23 mouse cellular contexts compared by ENCODE assay signal in the genomic region with DNA sequence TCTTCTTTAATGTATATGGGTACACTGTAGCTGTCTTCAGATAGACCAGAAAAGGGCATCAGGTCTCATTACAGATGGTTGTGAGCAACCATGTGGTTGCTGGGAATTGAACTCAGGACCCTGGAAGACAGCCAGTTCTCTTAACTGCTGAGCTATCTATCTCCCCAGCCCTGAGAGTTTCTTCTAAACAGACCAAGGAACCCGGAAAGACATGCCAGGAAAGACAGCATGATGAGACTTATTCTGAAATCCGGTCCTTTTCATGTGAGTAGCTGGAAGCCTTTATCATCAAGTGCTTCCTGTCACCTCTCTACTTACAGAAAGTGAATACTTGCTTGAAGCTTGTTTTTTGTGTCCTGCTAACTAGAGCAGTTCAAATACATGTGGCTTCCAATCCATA. TPM values are rescaled to one million over a fixed set of nuclear protein-coding genes. Genes with fewer than 3 reads are reported as not detected.
DNase-seq lines count a peak whose midpoint lies in the region; ATAC-seq and TF ChIP-seq lines count a peak whose summit lies in the region.
"Had no signal": no experiment of that assay in that cellular context is flagged by ENCODE, and none has a peak within 500 bp of the region (broad histone marks: within the 10 kb centered on the region; RNA-seq: fewer than 3 reads in every experiment).

No protein-coding gene starts in this region.

- H3K79me2 ChIP-seq in MEL (ENCODE audit: control insufficient read depth, insufficient read depth, low read length, poor library complexity) = peaks cover 16% of the 10 kb centered on the region

- H3K9ac ChIP-seq in liver, postnatal 0 days (replicated peaks) = no peak overlapping the region
- no peak overlapping the region for H3K9ac ChIP-seq in liver, embryonic 12.5 days
- no peak overlapping the region for H3K9ac ChIP-seq in midbrain, embryonic 11.5 days (ENCODE audit: low read length)
- H3K9ac ChIP-seq in midbrain, embryonic 15.5 days = no peak overlapping the region
- no peak overlapping the region for H3K9ac ChIP-seq in MEL (ENCODE audit: control insufficient read depth, low read depth, low read length, poor library complexity, severe bottlenecking)

- H3K27ac ChIP-seq in liver, postnatal 0 days (ENCODE audit: low read depth) = no peak overlapping the region
- H3K27ac ChIP-seq in liver, embryonic 12.5 days = no peak overlapping the region
- no peak overlapping the region for H3K27ac ChIP-seq in midbrain, embryonic 11.5 days (ENCODE audit: low read depth, low read length)
- no peak overlapping the region for H3K27ac ChIP-seq in midbrain, embryonic 15.5 days
- peak overlapping the region; percentile 7 for H3K27ac ChIP-seq in MEL (ENCODE audit: control insufficient read depth, low read depth, low read length)

- H3K9me3 ChIP-seq in liver, postnatal 0 days (ENCODE audit: low read length) = no peaks in the 10 kb centered on the region
- H3K9me3 ChIP-seq in liver, embryonic 12.5 days (replicated peaks) = no peaks in the 10 kb centered on the region
- H3K9me3 ChIP-seq in midbrain, embryonic 11.5 days (ENCODE audit: control insufficient read depth, low read length) = no peaks in the 10 kb centered on the region
- H3K9me3 ChIP-seq in midbrain, embryonic 15.5 days = no peaks in the 10 kb centered on the region
- H3K9me3 ChIP-seq in MEL (replicated peaks; ENCODE audit: insufficient read depth, low read length) = no peaks in the 10 kb centered on the region
- H3K9me3 ChIP-seq: G1E had no signal

- H3K4me2 ChIP-seq in liver, postnatal 0 days (ENCODE audit: low read depth, low read length) = no peak overlapping the region
- no peak overlapping the region for H3K4me2 ChIP-seq in liver, embryonic 12.5 days
- H3K4me2 ChIP-seq in midbrain, embryonic 11.5 days = no peak overlapping the region
- no peak overlapping the region for H3K4me2 ChIP-seq in midbrain, embryonic 15.5 days

- H3K4me1 ChIP-seq in liver, postnatal 0 days (ENCODE audit: insufficient read depth) = peaks cover 13% of the 10 kb centered on the region
- peaks cover 44% of the 10 kb centered on the region for H3K4me1 ChIP-seq in liver, embryonic 12.5 days
- peaks cover 11% of the 10 kb centered on the region for H3K4me1 ChIP-seq in midbrain, embryonic 11.5 days (ENCODE audit: control insufficient read depth, insufficient read depth, low read length)
- peaks cover 22% of the 10 kb centered on the region for H3K4me1 ChIP-seq in midbrain, embryonic 15.5 days
- peaks cover 4 to 12% of the 10 kb centered on the region in 2 experiments for H3K4me1 ChIP-seq in MEL (ENCODE audit: control insufficient read depth in 1 of 2, insufficient read depth in 2 of 2, low read length in 2 of 2)

- peaks cover 8% of the 10 kb centered on the region; the same call in 1 of the 2 replicates for H3K36me3 ChIP-seq in liver, postnatal 0 days (replicated peaks; ENCODE audit: insufficient read depth, low read length)
- peaks cover 18% of the 10 kb centered on the region for H3K36me3 ChIP-seq in liver, embryonic 12.5 days
- peaks cover 3% of the 10 kb centered on the region; the same call in 1 of the 2 replicates for H3K36me3 ChIP-seq in midbrain, embryonic 11.5 days (ENCODE audit: control insufficient read depth, insufficient read depth, low read length)
- peaks cover 15% of the 10 kb centered on the region for H3K36me3 ChIP-seq in midbrain, embryonic 15.5 days (replicated peaks)
- peaks cover under 1 to 15% of the 10 kb centered on the region in 2 experiments; a peak in 3 of 4 replicates for H3K36me3 ChIP-seq in MEL (ENCODE audit: control insufficient read depth in 1 of 2, insufficient read depth in 2 of 2, low read length in 2 of 2)

- no peak for ATAC-seq in liver, postnatal 0 days
- ATAC-seq in liver, embryonic 12.5 days = no peak
- ATAC-seq in midbrain, embryonic 11.5 days (ENCODE audit: low FRiP score) = no peak
- ATAC-seq in midbrain, embryonic 15.5 days (replicated peaks) = no peak
- ATAC-seq: activated CD4-positive, CD25-positive, alpha-beta regulatory T cell, adult 4 months; CD4-positive, CD25-positive, alpha-beta regulatory T cell, adult 4 months; Patski had no signal

- 49% methylated on average over 2 of the region's 2 CpGs for WGBS in liver, postnatal 0 days (ENCODE audit: insufficient replicate concordance)
- WGBS in liver, embryonic 12.5 days (ENCODE audit: insufficient replicate concordance) = 59% methylated on average over 2 of the region's 2 CpGs
- 86% methylated on average over 2 of the region's 2 CpGs for WGBS in midbrain, embryonic 11.5 days
- 90% methylated on average over 2 of the region's 2 CpGs for WGBS in midbrain, embryonic 15.5 days

- no peak overlapping the region for H3K4me3 ChIP-seq in liver, postnatal 0 days (ENCODE audit: low read depth, low read length)
- no peak overlapping the region for H3K4me3 ChIP-seq in liver, embryonic 12.5 days
- H3K4me3 ChIP-seq in midbrain, embryonic 11.5 days (ENCODE audit: low read depth, low read length) = no peak overlapping the region
- no peak overlapping the region for H3K4me3 ChIP-seq in midbrain, embryonic 15.5 days
- H3K4me3 ChIP-seq in MEL (ENCODE audit: control insufficient read depth in 1 of 2, insufficient read depth in 1 of 2, low read depth in 2 of 2, low read length in 2 of 2) = peak overlapping the region in 1 of 2 experiments; percentile 12; a peak in 1 of 4 replicates

- no peak for TF ChIP-seq RAD21 in MEL (IDR thresholded peaks at IDR 0.05; ENCODE audit: low read depth, low read length)

- 0 out of 2 replicates have a peak, but pooled peaks have one; percentile 20 for TF ChIP-seq EP300 in liver, postnatal 0 days (IDR thresholded peaks at IDR 0.05; ENCODE audit: low read depth)
- TF ChIP-seq EP300 in MEL (IDR thresholded peaks at IDR 0.05; ENCODE audit: low read depth in 1 of 2, low read length in 2 of 2) = peak; percentile 50 to 56

- TF ChIP-seq POLR2A in MEL (IDR thresholded peaks at IDR 0.05; ENCODE audit: control insufficient read depth in 1 of 2, insufficient read depth in 1 of 2, low read depth in 1 of 2, low read length in 2 of 2, poor library complexity in 1 of 2) = no peak

- H3K27me3 ChIP-seq in liver, postnatal 0 days (ENCODE audit: insufficient read depth, low read length) = no peaks in the 10 kb centered on the region
- H3K27me3 ChIP-seq in liver, embryonic 12.5 days (replicated peaks) = no peaks in the 10 kb centered on the region
- H3K27me3 ChIP-seq in midbrain, embryonic 11.5 days (ENCODE audit: control insufficient read depth, insufficient read depth, low read length) = no peaks in the 10 kb centered on the region
- no peaks in the 10 kb centered on the region for H3K27me3 ChIP-seq in midbrain, embryonic 15.5 days (replicated peaks)
- H3K27me3 ChIP-seq in MEL (ENCODE audit: control insufficient read depth in 1 of 2, insufficient read depth in 2 of 2, low read length in 2 of 2) = no peaks in the 10 kb centered on the region
- H3K27me3 ChIP-seq: CH12.LX, Patski had no signal

- DNase-seq in liver, postnatal 0 days = no peak
- peak; percentile 8 for DNase-seq in midbrain, embryonic 11.5 days (ENCODE audit: low spot score, missing footprints)
- DNase-seq in MEL (ENCODE audit: low read depth, low spot score) = peak; percentile 82
- DNase-seq in Muller cell, postnatal 12 days (ENCODE audit: inconsistent ontology term) = no peak
- DNase-seq: adrenal gland, adult 2 months; adrenal gland, adult 8-10 months; adrenal gland, postnatal 10 days; adrenal gland, postnatal 14 days; adrenal gland, postnatal 25 days; adrenal gland, postnatal 36 days; B cell, adult 2 months; cerebellum, adult 11 months; cerebellum, adult 11-12 months; cerebellum, adult 18-20 months; cerebellum, adult 2 months; cerebellum, adult 8-10 months had no signal

- TF ChIP-seq CTCF in liver, postnatal 0 days (IDR thresholded peaks at IDR 0.05; ENCODE audit: low read depth) = no peak
- TF ChIP-seq CTCF in MEL (IDR thresholded peaks at IDR 0.05 in 2 of 3, conservative IDR thresholded peaks at IDR 0.05 in 1 of 3; ENCODE audit: control insufficient read depth in 1 of 3, insufficient read depth in 1 of 3, low read depth in 2 of 3, low read length in 3 of 3, poor library complexity in 1 of 3, severe bottlenecking in 1 of 3) = no peak

RNA-seq across cellular contexts. Expression of gene Spcs1, which starts 3.1 kb away (rescaled TPM):
- 346 and 365 TPM in 2 replicates for polyA plus RNA-seq in liver, postnatal 0 days (2015; fragmentation: Nextera tagmentation; extraction: Ambion mirVana)
- polyA plus RNA-seq in liver, embryonic 12.5 days (2016; fragmentation: Nextera tagmentation; extraction: Ambion mirVana) = 296 and 308 TPM in 2 replicates
- polyA plus RNA-seq in midbrain, embryonic 11.5 days (2014; fragmentation: Nextera tagmentation; extraction: Ambion mirVana) = 269 and 301 TPM in 2 replicates
- 273 and 290 TPM in 2 replicates for polyA plus RNA-seq in midbrain, embryonic 15.5 days (2015; fragmentation: Nextera tagmentation; extraction: Ambion mirVana)
- total RNA-seq in MEL (2012; rRNA removed) = 165 and 208 TPM in 2 replicates
- 100 to 1,000 TPM; 188 to 419 TPM for polyA plus RNA-seq in MEL (2012; ENCODE audit: insufficient read depth in 1 of 2, insufficient read length in 2 of 2, low read depth in 1 of 2, low replicate concordance in 2 of 2, missing spikeins in 1 of 2)

RNA-seq across cellular contexts. Expression of gene Glt8d1, which starts 3.3 kb away (rescaled TPM):
- polyA plus RNA-seq in liver, postnatal 0 days (2015; fragmentation: Nextera tagmentation; extraction: Ambion mirVana) = 9.4 TPM in 2 replicates
- polyA plus RNA-seq in liver, embryonic 12.5 days (2016; fragmentation: Nextera tagmentation; extraction: Ambion mirVana) = 23.5 and 23.9 TPM in 2 replicates
- 63.4 and 68.3 TPM in 2 replicates for polyA plus RNA-seq in midbrain, embryonic 11.5 days (2014; fragmentation: Nextera tagmentation; extraction: Ambion mirVana)
- polyA plus RNA-seq in midbrain, embryonic 15.5 days (2015; fragmentation: Nextera tagmentation; extraction: Ambion mirVana) = 53.0 and 63.3 TPM in 2 replicates
- 14.7 and 15.6 TPM in 2 replicates for total RNA-seq in MEL (2012; rRNA removed)
- 10 to 100 TPM in 1 of 2 experiments, not detected in 1; 19.2 TPM for polyA plus RNA-seq in MEL (2012; ENCODE audit: insufficient read depth in 1 of 2, insufficient read length in 2 of 2, low read depth in 1 of 2, low replicate concordance in 2 of 2, missing spikeins in 1 of 2)

RNA-seq across cellular contexts. Expression of gene Pbrm1, which starts 14.4 kb away (rescaled TPM):
- 31.0 and 33.2 TPM in 2 replicates for polyA plus RNA-seq in liver, postnatal 0 days (2015; fragmentation: Nextera tagmentation; extraction: Ambion mirVana)
- polyA plus RNA-seq in liver, embryonic 12.5 days (2016; fragmentation: Nextera tagmentation; extraction: Ambion mirVana) = 94.9 and 95.8 TPM in 2 replicates
- 134 and 140 TPM in 2 replicates for polyA plus RNA-seq in midbrain, embryonic 11.5 days (2014; fragmentation: Nextera tagmentation; extraction: Ambion mirVana)
- 134 and 142 TPM in 2 replicates for polyA plus RNA-seq in midbrain, embryonic 15.5 days (2015; fragmentation: Nextera tagmentation; extraction: Ambion mirVana)
- 28.7 and 31.1 TPM in 2 replicates for total RNA-seq in MEL (2012; rRNA removed)
- polyA plus RNA-seq in MEL (2012; ENCODE audit: insufficient read depth in 1 of 2, insufficient read length in 2 of 2, low read depth in 1 of 2, low replicate concordance in 2 of 2, missing spikeins in 1 of 2) = 10 to 100 TPM; 32.4 to 62.0 TPM

RNA-seq across cellular contexts. Expression of gene Gnl3, which starts 14.4 kb away (rescaled TPM):
- polyA plus RNA-seq in liver, postnatal 0 days (2015; fragmentation: Nextera tagmentation; extraction: Ambion mirVana) = 67.4 and 71.9 TPM in 2 replicates
- 156 and 166 TPM in 2 replicates for polyA plus RNA-seq in liver, embryonic 12.5 days (2016; fragmentation: Nextera tagmentation; extraction: Ambion mirVana)
- 96.2 and 103 TPM in 2 replicates for polyA plus RNA-seq in midbrain, embryonic 11.5 days (2014; fragmentation: Nextera tagmentation; extraction: Ambion mirVana)
- polyA plus RNA-seq in midbrain, embryonic 15.5 days (2015; fragmentation: Nextera tagmentation; extraction: Ambion mirVana) = 47.8 and 55.1 TPM in 2 replicates
- total RNA-seq in MEL (2012; rRNA removed) = 217 and 257 TPM in 2 replicates
- 100 to 1,000 TPM; 151 to 332 TPM for polyA plus RNA-seq in MEL (2012; ENCODE audit: insufficient read depth in 1 of 2, insufficient read length in 2 of 2, low read depth in 1 of 2, low replicate concordance in 2 of 2, missing spikeins in 1 of 2)

RNA-seq across cellular contexts. Expression of gene Nek4, which starts 53.4 kb away (rescaled TPM):
- 2.8 and 3.1 TPM in 2 replicates for polyA plus RNA-seq in liver, postnatal 0 days (2015; fragmentation: Nextera tagmentation; extraction: Ambion mirVana)
- 9.3 and 9.4 TPM in 2 replicates for polyA plus RNA-seq in liver, embryonic 12.5 days (2016; fragmentation: Nextera tagmentation; extraction: Ambion mirVana)
- 17.9 and 19.2 TPM in 2 replicates for polyA plus RNA-seq in midbrain, embryonic 11.5 days (2014; fragmentation: Nextera tagmentation; extraction: Ambion mirVana)
- 17.2 and 18.1 TPM in 2 replicates for polyA plus RNA-seq in midbrain, embryonic 15.5 days (2015; fragmentation: Nextera tagmentation; extraction: Ambion mirVana)
- 16.6 and 18.4 TPM in 2 replicates for total RNA-seq in MEL (2012; rRNA removed)
- polyA plus RNA-seq in MEL (2012; ENCODE audit: insufficient read depth in 1 of 2, insufficient read length in 2 of 2, low read depth in 1 of 2, low replicate concordance in 2 of 2, missing spikeins in 1 of 2) = 10 to 100 TPM in 1 of 2 experiments, not detected in 1; 19.3 TPM

Comparison
In these comparisons a context has a peak if more than half of its experiments do, and no peak if none do; other contexts are left out.
1. DNase-seq: peak in midbrain, embryonic 11.5 days (single experiment) and MEL (single experiment); none in liver, postnatal 0 days (single experiment) and Muller cell, postnatal 12 days (single experiment).